Mouse (Mus musculus): ENCODE results near the gene Gng11. TPM values are rescaled to one million over a fixed set of nuclear protein-coding genes. Genes with fewer than 3 reads are reported as not detected.

Gng11 gene
- polyA plus RNA-seq (2015; fragmentation: Nextera tagmentation; extraction: Ambion mirVana): 69.2 and 72.1 TPM in 2 replicates

DNA sequence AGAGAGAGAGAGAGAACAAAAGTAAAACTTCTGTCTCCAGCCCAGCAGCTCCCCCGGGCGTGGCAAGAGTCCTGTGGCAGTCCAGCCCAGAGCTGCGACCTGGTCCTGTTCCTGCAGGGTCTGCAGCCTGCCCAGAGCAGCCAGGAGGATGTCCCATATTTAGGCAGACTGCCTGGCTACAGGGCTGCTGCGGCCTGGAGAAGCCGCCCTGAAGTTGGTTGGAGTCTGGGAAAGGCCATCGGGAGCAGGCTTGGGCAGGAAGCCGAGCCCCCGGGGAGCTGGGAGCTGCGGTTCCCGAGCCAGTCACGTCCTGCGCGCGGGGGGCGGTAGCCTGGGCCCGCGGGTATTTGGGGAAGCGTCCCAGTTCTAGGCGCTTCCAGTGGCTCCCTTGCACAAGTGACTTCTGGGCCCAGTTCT, at the start of gene Gng11:
Gng11 (plus strand) TSS at position 15 of the 417 bp plus-strand sequence.
- Histone ChIP-seq H3K36me3 (ENCODE audit: insufficient read depth, low read length) (peaks cover 3% of the 10 kb centered on the region; the same call in 1 of the 2 replicates), H3K4me3 (ENCODE audit: low read length) (peak within 1 kb of the TSS; percentile 49), H3K4me2 (replicated peaks; ENCODE audit: low read depth, low read length) (peak within 1 kb of the TSS; percentile 51), H3K4me1 (ENCODE audit: insufficient read depth, low read length) (no peaks in the 10 kb centered on the region), H3K27ac (ENCODE audit: low read length) (peak within 1 kb of the TSS; percentile 89), H3K9ac (replicated peaks; ENCODE audit: low read length) (peak within 1 kb of the TSS; percentile 73), H3K27me3 (ENCODE audit: insufficient read depth, low read length) (no peaks in the 10 kb centered on the region), H3K9me3 (ENCODE audit: low read length) (no peaks in the 10 kb centered on the region)
- 3% methylated on average over 15 of the region's 19 CpGs for WGBS
- ATAC-seq (ENCODE audit: low FRiP score, low TSS enrichment): peak; percentile 94

DNA sequence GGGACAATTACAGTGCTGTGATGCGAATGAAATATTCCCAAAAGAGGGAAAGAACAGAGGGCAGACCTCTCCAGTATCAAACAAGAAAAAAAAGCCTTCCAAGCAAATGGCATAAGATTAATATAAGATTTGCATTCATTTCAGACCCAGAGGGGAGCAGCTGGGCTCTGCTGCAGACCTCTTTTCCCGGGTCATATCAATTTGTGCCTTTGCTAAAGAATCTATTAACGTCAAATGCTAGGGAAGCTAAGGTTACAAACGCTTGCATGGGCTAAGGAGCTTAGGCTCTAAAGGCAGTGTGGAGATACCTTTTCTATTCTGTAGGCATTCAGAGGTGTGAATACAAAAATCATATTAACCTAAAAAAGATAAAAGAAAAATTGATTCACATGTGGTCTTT, 48.7 kb upstream of the Gng11 start:
- H3K4me3 ChIP-seq (ENCODE audit: low read length): no peak overlapping the region
- ATAC-seq (ENCODE audit: low FRiP score, low TSS enrichment): no peak
- no peak overlapping the region for H3K4me2 ChIP-seq (replicated peaks; ENCODE audit: low read depth, low read length)
- WGBS: 59% methylated on average over 4 of the region's 4 CpGs
- H3K27me3 ChIP-seq (ENCODE audit: insufficient read depth, low read length): no peaks in the 10 kb centered on the region
- H3K27ac ChIP-seq (ENCODE audit: low read length): no peak overlapping the region
- no peaks in the 10 kb centered on the region for H3K4me1 ChIP-seq (ENCODE audit: insufficient read depth, low read length)
- no peaks in the 10 kb centered on the region for H3K9me3 ChIP-seq (ENCODE audit: low read length)
- no peaks in the 10 kb centered on the region for H3K36me3 ChIP-seq (ENCODE audit: insufficient read depth, low read length)
- H3K9ac ChIP-seq (replicated peaks; ENCODE audit: low read length): no peak overlapping the region

DNA sequence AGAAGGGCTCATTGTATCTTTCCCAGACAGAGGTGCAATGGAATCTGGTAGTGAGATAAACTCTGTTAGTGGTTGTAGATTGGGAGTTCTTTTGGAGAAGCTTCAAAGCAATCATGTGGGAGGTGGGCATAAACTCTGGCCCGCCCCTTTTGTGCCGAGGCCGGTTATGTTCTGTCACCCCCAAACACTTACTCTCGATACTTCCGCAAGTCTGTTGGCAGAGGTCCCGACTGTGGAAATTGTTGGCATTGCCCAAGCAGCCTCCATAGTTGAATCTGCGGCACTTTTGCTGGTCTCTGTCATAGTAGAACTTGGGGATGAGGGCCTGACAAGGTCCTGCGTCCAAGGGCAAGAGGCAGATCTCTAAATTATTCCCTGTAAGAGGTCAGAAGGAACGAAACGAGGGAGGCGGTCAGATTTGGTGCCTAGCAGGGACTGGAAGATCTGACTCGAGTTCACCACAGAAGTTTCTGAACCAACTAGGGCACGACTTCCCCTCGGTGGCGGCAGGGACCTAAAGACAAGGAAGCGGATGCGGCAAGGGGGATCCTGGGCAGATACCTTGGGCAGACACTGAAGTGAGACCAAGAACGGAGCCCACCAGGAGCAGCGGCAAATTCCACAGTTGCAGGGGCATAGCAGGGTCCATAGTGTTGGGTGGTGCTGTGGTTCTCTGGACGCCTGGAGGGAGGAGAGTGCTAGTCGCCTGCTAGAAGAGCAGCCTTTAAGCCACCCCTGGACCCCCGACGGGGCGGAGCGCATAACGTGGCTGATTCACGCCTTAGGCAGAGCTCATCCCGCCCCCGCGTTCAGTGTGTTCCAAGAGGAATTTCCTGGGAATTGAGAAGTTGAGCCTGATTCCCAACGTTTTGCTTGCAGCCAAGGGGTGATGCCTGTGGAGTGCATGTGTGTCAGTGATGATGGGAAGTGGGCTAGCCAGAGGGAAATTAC, 35.8 kb upstream of the Gng11 start:
- peak overlapping the region; percentile 32 for H3K4me3 ChIP-seq (ENCODE audit: low read length)
- H3K4me1 ChIP-seq (ENCODE audit: insufficient read depth, low read length): peaks cover 5% of the 10 kb centered on the region; the same call in 1 of the 2 replicates
- no peaks in the 10 kb centered on the region for H3K36me3 ChIP-seq (ENCODE audit: insufficient read depth, low read length)
- peak overlapping the region; percentile 53 for H3K4me2 ChIP-seq (replicated peaks; ENCODE audit: low read depth, low read length)
- H3K9ac ChIP-seq (replicated peaks; ENCODE audit: low read length): no peak overlapping the region; the same call in 1 of the 2 replicates
- H3K27ac ChIP-seq (ENCODE audit: low read length): no peak overlapping the region
- 24% methylated on average over 31 of the region's 31 CpGs for WGBS
- H3K9me3 ChIP-seq (ENCODE audit: low read length): no peaks in the 10 kb centered on the region
- 0 out of 2 replicates have a peak, but pooled peaks have one; percentile 42 for ATAC-seq (ENCODE audit: low FRiP score, low TSS enrichment)
- peaks cover 3% of the 10 kb centered on the region; the same call in 1 of the 2 replicates for H3K27me3 ChIP-seq (ENCODE audit: insufficient read depth, low read length)

DNA sequence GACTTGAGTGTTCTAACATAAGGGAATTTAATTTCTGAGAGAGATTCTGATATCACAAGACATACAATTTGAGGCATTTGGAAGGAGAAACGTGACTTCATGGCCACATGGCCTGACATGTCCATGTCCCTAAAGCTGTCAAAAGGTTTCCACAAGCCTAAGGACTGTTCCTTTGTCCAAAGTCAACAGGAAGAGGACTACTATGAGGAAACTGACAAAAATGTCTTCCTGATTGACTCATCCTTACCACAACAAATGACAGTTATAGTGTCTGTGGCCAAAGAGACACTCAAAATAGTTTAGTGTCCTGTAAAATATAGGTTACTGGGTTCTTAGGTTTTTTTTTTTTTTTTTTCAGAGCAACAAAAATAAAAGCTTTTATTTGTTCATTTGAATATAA, 30.0 kb upstream of the Gng11 start:
- no peak for ATAC-seq (ENCODE audit: low FRiP score, low TSS enrichment)

DNA sequence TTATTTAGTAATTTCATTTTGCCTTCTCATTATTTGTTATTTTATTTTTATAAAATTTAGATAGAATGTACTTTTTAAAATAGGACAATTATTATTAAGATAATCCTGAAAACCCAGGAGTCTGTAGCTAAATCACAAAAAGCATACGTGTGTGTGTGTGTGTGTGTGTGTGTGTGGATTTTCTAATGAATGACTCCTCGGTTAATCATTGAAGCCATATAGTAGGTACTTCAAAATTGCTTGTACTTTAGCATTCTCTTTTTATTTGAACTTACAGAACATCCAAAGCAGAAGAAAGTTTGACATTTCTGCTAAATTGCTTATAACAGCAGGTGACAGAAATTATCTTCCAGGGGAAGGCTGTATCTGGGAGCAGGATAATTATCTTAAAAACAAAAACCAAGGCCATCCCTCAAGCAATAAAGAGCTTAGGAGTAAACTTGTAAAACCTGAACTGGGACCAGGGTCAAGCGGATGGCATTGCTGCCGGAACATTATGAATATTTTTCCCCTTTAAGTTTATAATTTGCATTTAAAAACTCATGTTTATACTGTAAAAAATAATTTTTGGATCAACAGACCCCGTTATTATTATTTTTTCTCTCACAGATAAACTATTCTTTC, 20.9 kb upstream of the Gng11 start:
- H3K9ac ChIP-seq (replicated peaks; ENCODE audit: low read length): no peak overlapping the region
- no peak for ATAC-seq (ENCODE audit: low FRiP score, low TSS enrichment)

More for the DNA sequence above, 30.0 kb upstream of the Gng11 start:
- Histone ChIP-seq H3K4me2 (replicated peaks; ENCODE audit: low read depth, low read length) (no peak overlapping the region), H3K27me3 (ENCODE audit: insufficient read depth, low read length) (no peaks in the 10 kb centered on the region), H3K36me3 (ENCODE audit: insufficient read depth, low read length) (no peaks in the 10 kb centered on the region), H3K27ac (ENCODE audit: low read length) (no peak overlapping the region), H3K9ac (replicated peaks; ENCODE audit: low read length) (no peak overlapping the region), H3K4me1 (ENCODE audit: insufficient read depth, low read length) (no peaks in the 10 kb centered on the region), H3K9me3 (ENCODE audit: low read length) (no peaks in the 10 kb centered on the region), H3K4me3 (ENCODE audit: low read length) (no peak overlapping the region)
- WGBS: 65% methylated on average over 1 of the region's 1 CpGs

DNA sequence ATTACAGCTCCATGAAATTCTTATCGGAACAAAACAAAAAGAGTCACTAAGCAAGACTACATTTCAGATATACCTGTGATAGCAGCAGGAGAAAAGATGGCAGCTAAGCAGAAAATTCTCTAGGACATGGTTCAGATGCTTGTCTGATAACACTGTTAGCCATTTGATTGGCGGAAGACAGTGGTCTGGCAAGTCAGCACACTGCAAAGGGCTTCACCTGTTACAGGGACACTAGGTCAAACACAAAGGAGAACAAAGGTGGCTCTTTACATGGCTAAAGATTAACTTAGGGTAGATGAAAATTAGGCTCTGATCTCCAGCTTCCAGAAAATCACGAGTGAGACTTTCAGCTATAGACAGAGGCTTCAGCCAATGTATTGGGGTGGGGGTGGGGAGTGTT, 15.0 kb upstream of the Gng11 start, which contains the start of gene Tfpi2:
Tfpi2 (minus strand) TSS at position 170 of the 400 bp plus-strand sequence.
- peak; percentile 76; the same call in 1 of the 2 replicates for ATAC-seq (ENCODE audit: low FRiP score, low TSS enrichment)
- Histone ChIP-seq H3K4me1 (ENCODE audit: insufficient read depth, low read length) (no peaks in the 10 kb centered on the region), H3K4me2 (replicated peaks; ENCODE audit: low read depth, low read length) (no peak within 1 kb of the TSS), H3K9me3 (ENCODE audit: low read length) (no peaks in the 10 kb centered on the region), H3K27ac (ENCODE audit: low read length) (no peak within 1 kb of the TSS), H3K36me3 (ENCODE audit: insufficient read depth, low read length) (no peaks in the 10 kb centered on the region), H3K4me3 (ENCODE audit: low read length) (no peak within 1 kb of the TSS), H3K9ac (replicated peaks; ENCODE audit: low read length) (no peak within 1 kb of the TSS), H3K27me3 (ENCODE audit: insufficient read depth, low read length) (no peaks in the 10 kb centered on the region)
- WGBS: 75% methylated on average over 3 of the region's 3 CpGs

More for the DNA sequence above, 20.9 kb upstream of the Gng11 start:
- no peaks in the 10 kb centered on the region for H3K27me3 ChIP-seq (ENCODE audit: insufficient read depth, low read length)
- 79% methylated on average over 5 of the region's 5 CpGs for WGBS
- no peaks in the 10 kb centered on the region for H3K9me3 ChIP-seq (ENCODE audit: low read length)
- no peak overlapping the region for H3K27ac ChIP-seq (ENCODE audit: low read length)
- H3K36me3 ChIP-seq (ENCODE audit: insufficient read depth, low read length): no peaks in the 10 kb centered on the region
- no peak overlapping the region for H3K4me3 ChIP-seq (ENCODE audit: low read length)
- H3K4me1 ChIP-seq (ENCODE audit: insufficient read depth, low read length): no peaks in the 10 kb centered on the region
- H3K4me2 ChIP-seq (replicated peaks; ENCODE audit: low read depth, low read length): no peak overlapping the region

DNA sequence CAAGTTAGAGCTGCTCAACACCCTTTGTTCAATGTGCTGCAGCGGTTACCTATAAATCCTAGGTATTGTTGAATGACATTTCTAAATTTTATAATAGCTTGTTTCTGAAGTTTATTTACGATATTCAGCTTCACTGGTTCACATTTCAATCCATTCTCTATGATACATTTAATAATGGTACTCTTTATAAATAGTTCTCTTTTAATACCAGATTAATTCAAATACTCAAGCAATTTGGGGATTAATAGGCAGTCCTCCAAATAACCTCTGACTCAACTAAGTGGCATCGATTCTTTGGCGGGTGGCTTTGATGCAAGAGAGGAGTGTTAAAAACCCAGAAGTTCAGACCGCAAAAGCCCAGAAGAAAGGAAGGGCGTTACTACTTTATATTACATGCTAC, 10.2 kb upstream of the Gng11 start, which contains the start of gene Gngt1:
Gngt1 (plus strand) TSS at position 301 of the 400 bp plus-strand sequence.
- WGBS: 86% methylated on average over 6 of the region's 6 CpGs
- H3K27ac ChIP-seq (ENCODE audit: low read length): no peak within 1 kb of the TSS
- H3K9ac ChIP-seq (replicated peaks; ENCODE audit: low read length): no peak within 1 kb of the TSS
- H3K4me2 ChIP-seq (replicated peaks; ENCODE audit: low read depth, low read length): no peak within 1 kb of the TSS
- H3K4me3 ChIP-seq (ENCODE audit: low read length): no peak within 1 kb of the TSS
- no peaks in the 10 kb centered on the region for H3K9me3 ChIP-seq (ENCODE audit: low read length)
- ATAC-seq (ENCODE audit: low FRiP score, low TSS enrichment): no peak
- no peaks in the 10 kb centered on the region for H3K36me3 ChIP-seq (ENCODE audit: insufficient read depth, low read length)
- H3K4me1 ChIP-seq (ENCODE audit: insufficient read depth, low read length): no peaks in the 10 kb centered on the region
- no peaks in the 10 kb centered on the region for H3K27me3 ChIP-seq (ENCODE audit: insufficient read depth, low read length)

DNA sequence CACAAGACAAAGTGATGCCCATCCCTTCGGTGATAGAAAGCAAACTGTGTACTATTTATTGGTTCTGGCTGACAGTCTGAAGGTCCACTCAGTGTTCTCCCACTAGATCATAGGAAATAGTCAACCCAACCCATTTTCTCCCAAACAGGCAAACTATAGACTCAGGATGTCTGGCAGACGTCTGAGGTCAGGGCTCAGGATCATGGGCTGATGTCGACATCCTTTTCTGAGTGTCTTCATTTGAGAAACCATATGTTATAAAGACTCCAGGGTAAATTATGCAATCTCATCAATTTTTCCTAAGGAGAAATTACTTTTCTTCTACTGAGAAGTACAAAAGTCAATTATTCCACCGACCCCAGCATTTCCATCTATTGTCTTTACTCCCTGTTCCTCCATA, 5.6 kb upstream of the Gng11 start:
- H3K9me3 ChIP-seq (ENCODE audit: low read length): no peaks in the 10 kb centered on the region
- H3K9ac ChIP-seq (replicated peaks; ENCODE audit: low read length): no peak overlapping the region
- no peak for ATAC-seq (ENCODE audit: low FRiP score, low TSS enrichment)
- H3K4me1 ChIP-seq (ENCODE audit: insufficient read depth, low read length): no peaks in the 10 kb centered on the region
- WGBS: 76% methylated on average over 4 of the region's 4 CpGs
- H3K27me3 ChIP-seq (ENCODE audit: insufficient read depth, low read length): no peaks in the 10 kb centered on the region
- no peak overlapping the region for H3K27ac ChIP-seq (ENCODE audit: low read length)
- no peak overlapping the region for H3K4me3 ChIP-seq (ENCODE audit: low read length)
- no peak overlapping the region for H3K4me2 ChIP-seq (replicated peaks; ENCODE audit: low read depth, low read length)
- no peaks in the 10 kb centered on the region for H3K36me3 ChIP-seq (ENCODE audit: insufficient read depth, low read length)

DNA sequence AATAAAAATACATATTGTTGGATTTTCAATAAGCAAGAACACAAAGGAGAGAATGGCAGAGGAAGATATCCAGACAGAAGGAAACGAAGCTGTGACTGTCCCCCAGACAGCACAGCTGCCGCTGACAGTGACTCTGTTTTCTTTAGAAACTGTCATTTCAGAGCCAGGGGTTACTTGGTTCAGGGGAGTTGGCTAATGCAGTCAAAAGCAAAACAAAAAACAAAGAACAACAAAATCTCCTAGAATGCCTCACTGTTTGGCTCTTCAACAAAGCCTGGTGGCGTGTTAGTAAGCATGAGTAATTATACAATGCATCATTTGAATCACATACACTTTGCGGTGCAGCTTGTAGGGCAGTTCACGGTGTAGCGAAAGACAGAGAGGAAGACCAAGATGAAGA, 4.4 kb upstream of the Gng11 start:
- Histone ChIP-seq H3K9ac (replicated peaks; ENCODE audit: low read length) (no peak overlapping the region), H3K27me3 (ENCODE audit: insufficient read depth, low read length) (no peaks in the 10 kb centered on the region), H3K27ac (ENCODE audit: low read length) (no peak overlapping the region), H3K36me3 (ENCODE audit: insufficient read depth, low read length) (no peaks in the 10 kb centered on the region), H3K4me2 (replicated peaks; ENCODE audit: low read depth, low read length) (no peak overlapping the region), H3K4me1 (ENCODE audit: insufficient read depth, low read length) (no peaks in the 10 kb centered on the region), H3K4me3 (ENCODE audit: low read length) (no peak overlapping the region), H3K9me3 (ENCODE audit: low read length) (no peaks in the 10 kb centered on the region)
- WGBS: 68% methylated on average over 6 of the region's 6 CpGs
- ATAC-seq (ENCODE audit: low FRiP score, low TSS enrichment): no peak

Measured in kidney, embryonic 16.5 days (tissue).